10 mouse cellular contexts compared by ENCODE assay signal in genomic region chr6:54254759-54255158, GRCm38 (mm10).
DNase-seq lines count a peak whose midpoint lies in the region; ATAC-seq and TF ChIP-seq lines count a peak whose summit lies in the region.
"Had no signal": no experiment of that assay in that cellular context is flagged by ENCODE, and none has a peak within 500 bp of the region (broad histone marks: within the 10 kb centered on the region; RNA-seq: fewer than 3 reads in every experiment).

No protein-coding gene starts in this region.

- no peak overlapping the region for H3K4me2 ChIP-seq in lung, embryonic 14.5 days
- no peak overlapping the region for H3K4me2 ChIP-seq in liver, postnatal 0 days (ENCODE audit: low read depth, low read length)
- H3K4me2 ChIP-seq: liver, embryonic 13.5 days had no signal

- peak; percentile 34 for TF ChIP-seq CTCF in lung, embryonic 14.5 days (IDR thresholded peaks at IDR 0.05; ENCODE audit: low read depth)
- peak; percentile 40 for TF ChIP-seq CTCF in liver, postnatal 0 days (IDR thresholded peaks at IDR 0.05; ENCODE audit: low read depth)

- no peak for DNase-seq in frontal cortex, postnatal 14 days (ENCODE audit: low spot score in 2 of 2)
- no peak for DNase-seq in lung, embryonic 14.5 days
- DNase-seq in lung, adult 18-20 months: no peak
- DNase-seq in adrenal gland, postnatal 36 days: peak; percentile 36 to 65
- peak; percentile 22 for DNase-seq in liver, postnatal 0 days
- DNase-seq in ovary, postnatal 10 days (ENCODE audit: low spot score): no peak
- DNase-seq: kidney, postnatal 10 days; liver, embryonic 13.5 days had no signal

- TF ChIP-seq EP300 in liver, postnatal 0 days (IDR thresholded peaks at IDR 0.05; ENCODE audit: low read depth): no peak

- H3K9ac ChIP-seq in lung, embryonic 14.5 days: no peak overlapping the region
- H3K9ac ChIP-seq in liver, postnatal 0 days (replicated peaks): no peak overlapping the region
- H3K9ac ChIP-seq: liver, embryonic 13.5 days had no signal

- no peak overlapping the region for H3K27ac ChIP-seq in lung, embryonic 14.5 days (ENCODE audit: low read depth)
- no peak overlapping the region for H3K27ac ChIP-seq in liver, postnatal 0 days (ENCODE audit: low read depth)
- H3K27ac ChIP-seq: liver, embryonic 13.5 days had no signal

- 0 out of 2 replicates have a peak, but pooled peaks have one; percentile 38 for ATAC-seq in frontal cortex, adult (ENCODE audit: low TSS enrichment)
- no peak for ATAC-seq in lung, embryonic 14.5 days (ENCODE audit: insufficient read depth)
- no peak for ATAC-seq in liver, postnatal 0 days
- ATAC-seq in megakaryocyte, adult 5-6 weeks (ENCODE audit: poor library complexity, severe bottlenecking): no peak

- no peaks in the 10 kb centered on the region for H3K27me3 ChIP-seq in lung, embryonic 14.5 days (ENCODE audit: insufficient read depth, low read length)
- no peaks in the 10 kb centered on the region for H3K27me3 ChIP-seq in liver, postnatal 0 days (ENCODE audit: insufficient read depth, low read length)
- H3K27me3 ChIP-seq: liver, embryonic 13.5 days had no signal

- WGBS in lung, embryonic 14.5 days: 60% methylated on average over 6 of the region's 6 CpGs
- 60% methylated on average over 6 of the region's 6 CpGs for WGBS in liver, postnatal 0 days (ENCODE audit: insufficient replicate concordance)

- H3K9me3 ChIP-seq in lung, embryonic 14.5 days (ENCODE audit: low read depth, low read length): no peaks in the 10 kb centered on the region
- no peaks in the 10 kb centered on the region for H3K9me3 ChIP-seq in liver, postnatal 0 days (ENCODE audit: low read length)
- H3K9me3 ChIP-seq: liver, embryonic 13.5 days had no signal

- no peak overlapping the region for H3K4me3 ChIP-seq in lung, embryonic 14.5 days (ENCODE audit: low read depth, low read length)
- no peak overlapping the region for H3K4me3 ChIP-seq in liver, postnatal 0 days (ENCODE audit: low read depth, low read length)
- H3K4me3 ChIP-seq: liver, embryonic 13.5 days had no signal

- H3K4me1 ChIP-seq in lung, embryonic 14.5 days (ENCODE audit: insufficient read depth): no peaks in the 10 kb centered on the region
- H3K4me1 ChIP-seq in liver, postnatal 0 days (ENCODE audit: insufficient read depth): 0 out of 2 replicates have a peak, but pooled peaks cover 4% of the 10 kb centered on the region
- H3K4me1 ChIP-seq: liver, embryonic 13.5 days had no signal

- no peaks in the 10 kb centered on the region for H3K36me3 ChIP-seq in lung, embryonic 14.5 days (ENCODE audit: insufficient read depth)
- no peaks in the 10 kb centered on the region for H3K36me3 ChIP-seq in liver, postnatal 0 days (replicated peaks; ENCODE audit: insufficient read depth, low read length)
- H3K36me3 ChIP-seq: liver, embryonic 13.5 days had no signal

Comparison
In these comparisons a context has a peak if more than half of its experiments do, and no peak if none do; other contexts are left out.
1. DNase-seq: peak in adrenal gland, postnatal 36 days (2 of 2) and liver, postnatal 0 days (single experiment); none in frontal cortex, postnatal 14 days (0 of 2), lung, embryonic 14.5 days (single experiment), lung, adult 18-20 months (0 of 2) and ovary, postnatal 10 days (single experiment).